Mouse (Mus musculus) E14TG2a.4 (cell line): Measurements from ENCODE around the gene Hsdl2.

Experiments
- H3K27me3 ChIP-seq: 2 replicates; pipeline ENCODE4 v1.6.1; 2014; ENCODE audit warnings: low read length, control low read depth; ENCODE audit not compliant: insufficient read depth
- H3K36me3 ChIP-seq: 2 replicates; pipeline ENCODE4 v1.6.1; 2014; ENCODE audit warnings: low read length, control low read depth; ENCODE audit not compliant: insufficient read depth
- H3K4me1 ChIP-seq: replicated peaks from 2 replicates; pipeline ENCODE4 v1.6.1; 2014; ENCODE audit warnings: low read depth, low read length, control low read depth
- H3K4me3 ChIP-seq: replicated peaks from 2 replicates; pipeline ENCODE4 v1.5.1; 2014; ENCODE audit warnings: mild to moderate bottlenecking, low read length
- H3K9me3 ChIP-seq: 2 replicates; pipeline ENCODE4 v1.6.1; 2014; ENCODE audit warnings: low read length, control low read depth
- CTCF ChIP-seq: conservative IDR thresholded peaks from 2 replicates; pipeline ENCODE4 v1.5.1; 2014; ENCODE audit warnings: low read length
- NANOG ChIP-seq: IDR thresholded peaks from 2 replicates; pipeline ENCODE4 v1.6.1; 2014; ENCODE audit warnings: borderline replicate concordance, low read length, mixed read lengths
- POU5F1 ChIP-seq: IDR thresholded peaks from 2 replicates; pipeline ENCODE4 v1.6.1; 2014; ENCODE audit warnings: low read length, borderline replicate concordance

Gene Hsdl2

DNA sequence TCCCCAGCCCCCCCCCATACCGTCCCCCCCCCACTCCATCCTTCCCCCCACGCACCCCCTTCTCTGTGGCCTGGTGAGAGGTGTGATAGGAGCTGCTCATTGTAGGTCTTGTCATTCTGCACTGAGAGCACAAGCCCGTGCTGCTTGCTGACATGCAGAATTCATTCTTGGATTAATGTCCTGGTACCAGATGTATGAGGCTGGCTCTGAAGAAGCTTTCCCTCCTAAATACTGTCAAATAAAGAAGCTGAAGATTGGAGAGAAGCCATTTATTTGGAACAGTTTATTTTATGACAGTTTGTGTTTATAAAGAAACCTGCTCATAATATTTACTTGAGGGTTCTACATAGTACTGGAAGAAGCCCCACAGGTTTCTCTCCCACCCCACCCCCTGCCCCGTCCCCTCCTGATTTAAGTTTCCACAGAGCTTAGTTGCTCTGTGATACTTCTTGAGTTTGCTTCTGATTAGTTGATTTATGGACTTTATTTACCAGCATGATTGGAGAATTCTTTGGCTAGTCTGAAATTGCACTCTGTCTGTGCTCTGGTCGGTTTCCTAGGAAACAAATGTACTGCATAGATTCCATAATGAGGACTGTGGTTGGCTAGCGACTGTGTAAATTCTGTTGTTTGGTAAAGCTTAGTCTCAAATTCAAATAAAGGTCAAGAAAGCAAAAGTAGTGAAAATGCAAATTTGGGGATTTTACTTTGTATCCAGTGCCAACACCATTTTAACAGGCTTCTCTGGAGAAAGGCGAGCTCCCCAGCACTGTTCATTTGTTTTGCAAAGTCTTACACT lies 47.9 kb downstream of the Hsdl2 start:
- H3K4me3 ChIP-seq: no peak overlapping the region
- TF ChIP-seq CTCF: no peak
- no peak for TF ChIP-seq NANOG
- TF ChIP-seq POU5F1: no peak

DNA sequence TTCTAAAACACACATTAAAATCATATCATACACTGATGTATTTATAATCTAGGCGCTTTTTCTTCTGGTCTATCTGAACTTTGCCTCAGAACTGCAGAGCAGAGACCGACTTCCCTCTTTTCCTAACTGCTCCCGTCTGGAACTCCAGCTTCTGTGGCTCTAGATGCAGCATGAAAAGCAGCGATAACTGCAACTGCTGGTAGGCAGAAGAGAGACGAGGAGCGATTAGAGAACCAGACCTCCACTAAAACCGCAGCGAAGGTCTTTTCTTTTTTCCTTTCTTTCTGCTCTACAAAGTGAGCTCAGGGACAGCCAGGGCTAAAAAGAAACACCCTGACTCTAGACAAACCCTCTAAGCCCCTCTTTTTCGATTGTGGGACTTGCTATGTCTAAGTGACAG lies 48.8 kb downstream of the Hsdl2 start:
- Histone ChIP-seq H3K9me3 (no peaks in the 10 kb centered on the region), H3K36me3 (no peaks in the 10 kb centered on the region), H3K27me3 (no peaks in the 10 kb centered on the region), H3K4me1 (peaks cover 15% of the 10 kb centered on the region), H3K4me3 (no peak overlapping the region)
- TF ChIP-seq POU5F1 (no peak), CTCF (no peak), NANOG (no peak)

More for the DNA sequence above, 47.9 kb downstream of the Hsdl2 start:
- H3K4me1 ChIP-seq: peaks cover 21% of the 10 kb centered on the region
- H3K36me3 ChIP-seq: no peaks in the 10 kb centered on the region
- no peaks in the 10 kb centered on the region for H3K9me3 ChIP-seq
- H3K27me3 ChIP-seq: no peaks in the 10 kb centered on the region

DNA sequence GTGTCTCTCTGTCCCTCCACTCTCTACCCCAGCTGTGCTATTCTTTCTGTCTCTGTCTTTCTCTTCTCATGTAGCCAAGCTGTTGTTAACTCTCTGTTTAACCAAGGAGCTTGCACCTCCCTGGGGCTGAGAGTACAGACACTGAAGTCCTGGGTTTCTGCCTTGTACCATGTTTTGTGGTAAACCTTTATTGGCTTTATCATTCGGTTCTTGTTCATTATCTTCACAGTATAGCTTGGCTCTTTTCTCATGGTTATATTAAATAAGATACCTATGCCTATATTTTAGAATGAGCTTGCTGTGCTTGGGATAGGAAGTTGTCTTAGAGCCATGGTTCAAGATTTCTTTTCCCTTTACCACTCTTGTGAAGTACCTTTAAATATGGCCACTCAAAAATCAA lies 53.2 kb downstream of the Hsdl2 start:
- H3K27me3 ChIP-seq: no peaks in the 10 kb centered on the region
- no peaks in the 10 kb centered on the region for H3K36me3 ChIP-seq
- H3K4me1 ChIP-seq: peaks cover 11% of the 10 kb centered on the region
- no peak overlapping the region for H3K4me3 ChIP-seq
- TF ChIP-seq CTCF (no peak), POU5F1 (no peak), NANOG (no peak)
- H3K9me3 ChIP-seq: no peaks in the 10 kb centered on the region

DNA sequence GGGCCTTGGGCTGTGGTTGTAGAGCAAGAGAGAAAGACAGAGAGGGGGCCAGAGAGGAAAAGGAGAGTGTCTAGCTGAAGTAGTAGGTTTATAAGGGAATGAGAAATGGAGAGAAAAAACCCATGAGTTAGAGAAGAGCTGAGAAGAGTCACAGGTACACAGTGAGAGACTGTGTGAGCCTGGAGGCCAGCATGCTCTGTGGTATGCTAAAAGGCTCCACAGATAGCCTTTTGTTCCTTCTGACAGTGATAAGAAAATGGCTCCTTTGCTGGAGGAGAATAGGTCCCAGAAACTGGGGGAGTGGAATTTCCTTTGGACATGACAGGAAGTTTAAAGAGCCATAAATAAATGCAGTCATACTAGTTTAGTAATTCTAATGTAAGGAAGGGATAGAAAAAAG lies 57.8 kb downstream of the Hsdl2 start:
- H3K4me3 ChIP-seq: no peak overlapping the region
- H3K4me1 ChIP-seq: peaks cover 8% of the 10 kb centered on the region
- no peaks in the 10 kb centered on the region for H3K36me3 ChIP-seq
- H3K27me3 ChIP-seq: no peaks in the 10 kb centered on the region
- H3K9me3 ChIP-seq: no peaks in the 10 kb centered on the region
- TF ChIP-seq POU5F1: no peak
- TF ChIP-seq NANOG: no peak
- TF ChIP-seq CTCF: no peak

DNA sequence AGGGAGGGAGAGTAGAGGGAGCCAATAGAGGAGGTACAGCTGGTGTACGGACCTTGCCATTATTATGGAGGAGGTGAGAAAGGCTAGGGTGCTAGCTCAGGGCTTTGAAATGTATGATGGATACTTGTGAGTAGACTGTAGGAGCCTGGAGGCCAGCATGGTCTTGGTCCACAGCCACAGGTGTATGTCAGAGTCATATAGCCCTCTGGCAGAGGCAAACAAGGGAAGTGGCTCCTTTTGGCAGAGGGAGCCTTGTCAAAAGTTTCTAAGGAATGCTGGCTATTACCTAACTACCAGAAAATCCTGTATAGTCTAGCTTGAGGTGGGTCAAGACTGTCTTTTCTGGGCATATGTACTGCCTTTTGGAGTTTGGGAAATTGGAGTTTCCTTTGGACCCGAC lies 59.4 kb downstream of the Hsdl2 start:
- Histone ChIP-seq H3K4me3 (no peak overlapping the region), H3K9me3 (no peaks in the 10 kb centered on the region), H3K4me1 (peaks cover 8% of the 10 kb centered on the region), H3K36me3 (no peaks in the 10 kb centered on the region), H3K27me3 (no peaks in the 10 kb centered on the region)
- no peak for TF ChIP-seq POU5F1
- no peak for TF ChIP-seq CTCF
- TF ChIP-seq NANOG: no peak

DNA sequence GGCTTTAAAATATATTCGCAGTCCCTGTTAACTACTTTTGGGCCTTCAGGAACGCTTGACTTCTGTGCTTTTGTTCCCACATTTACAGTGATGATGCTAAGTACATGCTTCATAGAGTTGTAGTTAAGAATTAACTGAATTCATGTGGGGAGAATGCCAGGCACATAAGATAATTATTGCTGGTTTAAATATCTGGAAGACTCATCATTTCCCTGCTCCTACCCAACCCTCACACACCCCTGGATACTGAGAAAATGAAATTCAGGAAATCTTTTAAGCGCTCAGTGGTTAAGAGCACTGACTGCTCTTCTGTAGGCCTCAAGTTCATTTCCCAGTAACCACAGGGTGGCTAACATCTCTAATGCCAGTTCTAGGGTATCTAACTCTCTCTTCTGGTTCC lies 60.7 kb downstream of the Hsdl2 start:
- H3K4me3 ChIP-seq: no peak overlapping the region
- peaks cover 7% of the 10 kb centered on the region for H3K4me1 ChIP-seq
- H3K27me3 ChIP-seq: no peaks in the 10 kb centered on the region
- H3K36me3 ChIP-seq: no peaks in the 10 kb centered on the region
- no peak for TF ChIP-seq NANOG
- TF ChIP-seq CTCF: no peak
- no peak for TF ChIP-seq POU5F1
- H3K9me3 ChIP-seq: no peaks in the 10 kb centered on the region

DNA sequence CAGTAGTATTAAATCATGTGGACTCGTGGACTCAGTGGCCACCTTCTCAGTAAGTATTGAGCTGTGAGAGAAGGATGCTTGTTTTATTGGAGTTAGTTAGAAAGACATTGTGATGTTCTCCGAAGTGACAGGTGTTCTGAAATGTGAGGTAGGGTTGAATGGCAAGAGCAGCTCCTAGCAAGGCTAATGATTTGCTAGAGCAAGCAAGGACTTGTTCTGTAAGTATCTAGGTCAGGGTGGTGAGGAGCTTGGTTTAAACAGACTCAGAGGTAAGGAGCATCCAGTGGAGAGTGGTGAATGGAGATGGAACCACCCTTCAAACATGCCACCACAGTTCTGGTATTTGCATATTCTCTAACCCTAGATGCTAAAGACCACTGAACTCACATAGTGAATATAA lies 61.3 kb downstream of the Hsdl2 start:
- H3K4me3 ChIP-seq: no peak overlapping the region
- TF ChIP-seq POU5F1: no peak

DNA sequence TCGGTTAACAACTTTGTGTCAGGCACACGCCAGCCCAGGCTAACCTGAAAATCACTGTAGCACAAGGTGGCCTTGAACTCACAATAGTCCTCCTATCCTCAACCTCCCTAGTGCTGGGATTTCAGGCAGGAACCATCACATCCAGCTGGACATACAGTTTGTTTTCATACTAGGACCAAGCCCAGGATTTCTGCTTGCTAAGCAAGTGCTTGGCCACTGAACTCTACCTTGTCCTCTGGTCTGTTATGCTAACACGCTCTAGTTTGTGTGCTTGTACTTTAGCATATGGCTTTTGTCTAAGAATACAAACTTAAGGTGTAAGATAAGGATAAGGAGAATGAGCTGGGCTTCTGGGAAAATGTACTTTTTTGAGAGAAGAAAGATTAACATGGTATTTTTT lies 63.1 kb downstream of the Hsdl2 start:
- Histone ChIP-seq H3K4me1 (no peaks in the 10 kb centered on the region; the same call in 1 of the 2 replicates), H3K9me3 (no peaks in the 10 kb centered on the region), H3K27me3 (no peaks in the 10 kb centered on the region), H3K36me3 (no peaks in the 10 kb centered on the region), H3K4me3 (no peak overlapping the region)
- TF ChIP-seq CTCF (no peak), NANOG (no peak), POU5F1 (no peak)

More for the DNA sequence above, 61.3 kb downstream of the Hsdl2 start:
- Histone ChIP-seq H3K27me3 (no peaks in the 10 kb centered on the region), H3K4me1 (peaks cover under 1% of the 10 kb centered on the region; the same call in 1 of the 2 replicates), H3K36me3 (no peaks in the 10 kb centered on the region), H3K9me3 (no peaks in the 10 kb centered on the region)

DNA sequence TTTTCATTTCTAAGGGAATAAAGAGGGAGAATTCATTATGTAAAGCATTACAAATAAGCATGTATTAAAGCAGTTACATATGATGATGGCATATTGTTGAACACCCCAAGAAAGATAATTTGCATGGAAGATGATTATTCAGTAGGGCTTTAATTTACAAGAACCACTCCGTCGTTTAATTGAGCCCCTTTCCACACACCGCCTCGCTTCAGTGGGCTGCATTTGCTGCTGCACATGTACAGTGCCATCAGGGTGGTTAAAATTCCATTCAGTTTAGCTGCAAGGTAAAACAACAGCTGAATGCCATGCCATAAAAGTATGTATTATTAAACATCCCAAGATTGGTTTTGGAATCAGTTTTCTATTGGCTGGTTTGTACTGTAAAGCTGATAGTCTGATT lies 63.6 kb downstream of the Hsdl2 start:
- H3K27me3 ChIP-seq: no peaks in the 10 kb centered on the region
- H3K4me3 ChIP-seq: no peak overlapping the region
- no peak for TF ChIP-seq POU5F1
- H3K9me3 ChIP-seq: no peaks in the 10 kb centered on the region
- H3K4me1 ChIP-seq: no peaks in the 10 kb centered on the region; the same call in 1 of the 2 replicates
- no peaks in the 10 kb centered on the region for H3K36me3 ChIP-seq

DNA sequence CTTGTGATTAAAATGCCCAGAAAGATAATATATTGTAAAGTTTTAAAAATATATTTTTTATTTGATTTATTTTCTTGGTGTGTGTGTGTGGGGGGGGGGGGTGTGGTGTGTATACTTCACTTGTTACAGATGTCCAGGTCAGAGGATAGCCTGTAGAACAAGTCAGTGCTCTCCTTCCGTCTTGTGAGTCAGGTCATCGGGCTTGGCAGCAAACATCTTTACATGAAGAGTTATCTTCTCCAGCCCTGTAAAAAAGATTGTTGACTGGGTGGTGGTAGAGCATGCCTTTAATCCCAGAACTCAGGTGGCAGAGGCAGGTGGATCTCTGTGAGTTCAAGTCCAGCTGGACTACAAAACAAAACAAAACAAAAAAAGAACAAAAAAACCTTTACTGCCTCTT lies 64.2 kb downstream of the Hsdl2 start:
- no peaks in the 10 kb centered on the region for H3K27me3 ChIP-seq
- no peaks in the 10 kb centered on the region for H3K9me3 ChIP-seq
- H3K36me3 ChIP-seq: no peaks in the 10 kb centered on the region
- H3K4me3 ChIP-seq: no peak overlapping the region
- TF ChIP-seq CTCF: no peak
- TF ChIP-seq POU5F1: no peak
- no peak for TF ChIP-seq NANOG
- H3K4me1 ChIP-seq: no peaks in the 10 kb centered on the region; the same call in 1 of the 2 replicates
